Mouse (Mus musculus) hindbrain, embryonic 14.5 days (tissue): ENCODE data around the gene Lats2. TPM values are rescaled to one million over a fixed set of nuclear protein-coding genes. Genes with fewer than 3 reads are reported as not detected.

Source experiments
- ATAC-seq: fragments of 200-750 bp; cut with Nextera tagmentation; 2 replicates; pipeline ENCODE4 v1.8.0; 2017; ENCODE audit warnings: moderate number of reproducible peaks, mild to moderate bottlenecking, moderate TSS enrichment, moderate library complexity; ENCODE audit not compliant: low FRiP score
- DNase-seq: peaks from one replicate; pipeline ENCODE4 v3.0.0-alpha.2; 2015; ENCODE audit warnings: low spot score
- H3K27ac ChIP-seq: fragments of 300-500 bp; sonication (generic); 2 replicates; pipeline ENCODE4 v1.5.1; 2014; ENCODE audit warnings: mild to moderate bottlenecking, moderate library complexity
- H3K27me3 ChIP-seq: fragments of 300-500 bp; sonication (generic); 2 replicates; pipeline ENCODE4 v1.6.1; 2014; ENCODE audit warnings: mild to moderate bottlenecking, low read length, mixed read lengths; ENCODE audit not compliant: control insufficient read depth, insufficient read depth
- H3K36me3 ChIP-seq: fragments of 300-500 bp; sonication (generic); replicated peaks from 2 replicates; pipeline ENCODE4 v1.6.1; 2014; ENCODE audit not compliant: control insufficient read depth, insufficient read depth
- H3K4me1 ChIP-seq: fragments of 300-500 bp; sonication (generic); replicated peaks from 2 replicates; pipeline ENCODE4 v1.6.1; 2014; ENCODE audit warnings: antibody characterized with exemption, low read length, mixed read lengths; ENCODE audit not compliant: control insufficient read depth, insufficient read depth
- H3K4me2 ChIP-seq: fragments of 300-500 bp; sonication (generic); replicated peaks from 2 replicates; pipeline ENCODE4 v1.6.1; 2014; ENCODE audit warnings: mild to moderate bottlenecking, moderate library complexity
- H3K4me3 ChIP-seq: fragments of 300-500 bp; sonication (generic); replicated peaks from 2 replicates; pipeline ENCODE4 v1.5.1; 2014; ENCODE audit warnings: mild to moderate bottlenecking, low read length
- H3K9ac ChIP-seq: fragments of 300-500 bp; sonication (generic); 2 replicates; pipeline ENCODE4 v1.6.1; 2014
- H3K9me3 ChIP-seq: fragments of 300-500 bp; sonication (generic); 2 replicates; pipeline ENCODE4 v1.6.1; 2016; ENCODE audit warnings: low read length; ENCODE audit not compliant: control insufficient read depth
- WGBS: fragments of 180-500 bp; shearing (Covaris S2); extraction: QIAGEN DNeasy Blood & Tissue Kit; methylation state at CpG from one replicate; pipeline ENCODE4 v1.1.7; 2014; 5-methylcytosine and 5-hydroxymethylcytosine counted together
- polyA plus RNA-seq: library from polyadenylated mRNA; unstranded; fragments of >200 nt; fragmentation: Nextera tagmentation; extraction: Ambion mirVana; gene quantifications from 2 replicates; pipeline ENCODE4 v1.2.1, GENCODE M21; 2014

The Lats2 gene
- polyA plus RNA-seq, 1 experiment from 2014 or later, result 7.9 TPM

DNA sequence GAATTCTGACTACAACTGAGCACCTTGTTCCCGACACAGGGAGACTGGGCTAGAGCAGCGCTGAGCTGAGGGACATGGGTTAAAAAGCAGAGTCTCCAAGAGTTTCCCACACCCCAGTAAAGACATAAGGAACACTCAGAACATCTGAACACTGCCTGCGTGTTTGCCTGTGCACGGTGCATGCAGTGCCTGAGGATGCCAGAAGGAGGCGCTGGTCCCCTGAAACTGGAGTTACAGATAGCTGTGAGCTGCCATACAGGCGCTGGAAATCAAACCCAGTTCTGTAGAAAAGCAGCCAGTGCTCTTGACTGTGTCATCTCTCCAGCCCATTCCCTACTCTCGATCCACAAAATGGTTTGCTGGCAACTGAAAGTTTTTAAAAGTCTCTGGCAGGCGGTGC is 32.0 kb downstream of the Lats2 start:
- 80% methylated on average over 8 of the region's 8 CpGs for WGBS
- Histone ChIP-seq H3K4me3 (no peak overlapping the region), H3K4me2 (no peak overlapping the region), H3K27me3 (no peaks in the 10 kb centered on the region), H3K27ac (no peak overlapping the region), H3K36me3 (no peaks in the 10 kb centered on the region), H3K4me1 (peaks cover 14% of the 10 kb centered on the region), H3K9ac (no peak overlapping the region), H3K9me3 (no peaks in the 10 kb centered on the region)
- DNase-seq (no peak), ATAC-seq (no peak)

GRCm38 (mm10) chr14:57724473-57724872 is 33.7 kb downstream of the Lats2 start:
- DNase-seq (no peak), ATAC-seq (no peak)
- H3K27ac ChIP-seq, result no peak overlapping the region
- H3K9me3 ChIP-seq, result no peaks in the 10 kb centered on the region
- 0 out of 2 replicates have a peak, but pooled peaks cover under 1% of the 10 kb centered on the region for H3K4me1 ChIP-seq
- H3K36me3 ChIP-seq, result no peaks in the 10 kb centered on the region
- H3K9ac ChIP-seq, result no peak overlapping the region
- 79% methylated on average over 4 of the region's 4 CpGs for WGBS
- H3K4me2 ChIP-seq, result no peak overlapping the region
- H3K27me3 ChIP-seq, result no peaks in the 10 kb centered on the region
- no peak overlapping the region for H3K4me3 ChIP-seq

GRCm38 (mm10) chr14:57718245-57718644 is 39.9 kb downstream of the Lats2 start:
- no peak overlapping the region for H3K9ac ChIP-seq
- DNase-seq, result no peak
- 0 out of 2 replicates have a peak, but pooled peaks cover 3% of the 10 kb centered on the region for H3K4me1 ChIP-seq
- no peak overlapping the region for H3K27ac ChIP-seq
- H3K4me3 ChIP-seq, result no peak overlapping the region
- no peaks in the 10 kb centered on the region for H3K36me3 ChIP-seq
- H3K27me3 ChIP-seq, result no peaks in the 10 kb centered on the region
- WGBS, result 91% methylated on average over 4 of the region's 4 CpGs
- H3K4me2 ChIP-seq, result no peak overlapping the region
- no peaks in the 10 kb centered on the region for H3K9me3 ChIP-seq
- no peak for ATAC-seq

DNA sequence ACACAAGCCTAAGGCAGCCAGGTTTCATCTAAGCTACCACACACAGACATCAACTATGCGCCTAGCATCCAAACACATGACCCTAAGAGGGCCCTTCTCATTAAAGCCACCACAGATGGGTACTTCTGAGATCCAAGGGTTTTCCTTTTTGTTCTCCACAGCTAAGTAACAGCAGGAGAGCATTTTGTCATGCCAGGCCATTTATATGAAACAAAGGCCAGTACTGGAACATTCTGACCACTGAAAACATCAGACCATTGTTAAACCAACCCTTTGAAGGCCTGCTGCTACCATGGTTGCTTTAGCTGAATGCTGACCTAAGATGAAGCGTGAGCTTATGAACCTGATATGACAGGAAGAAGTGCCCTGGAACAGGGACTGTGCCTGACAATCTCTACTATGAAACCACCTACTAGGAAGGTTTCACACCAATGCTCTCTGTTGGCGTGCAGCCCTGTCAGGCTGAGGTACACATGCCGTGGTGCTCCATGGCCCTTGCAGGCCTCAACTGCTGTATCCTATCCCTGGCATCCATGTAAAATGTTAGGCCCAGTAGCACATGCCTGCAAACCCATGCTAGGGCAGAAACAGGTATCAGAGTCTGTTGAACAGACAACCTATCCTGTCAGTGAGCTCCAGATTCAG is 41.5 kb downstream of the Lats2 start:
- DNase-seq (no peak), ATAC-seq (no peak)
- Histone ChIP-seq H3K27ac (no peak overlapping the region), H3K4me3 (no peak overlapping the region), H3K4me1 (0 out of 2 replicates have a peak, but pooled peaks cover 3% of the 10 kb centered on the region), H3K4me2 (no peak overlapping the region), H3K27me3 (no peaks in the 10 kb centered on the region), H3K36me3 (no peaks in the 10 kb centered on the region), H3K9me3 (no peaks in the 10 kb centered on the region), H3K9ac (no peak overlapping the region)
- WGBS, result 47% methylated on average over 4 of the region's 4 CpGs

DNA sequence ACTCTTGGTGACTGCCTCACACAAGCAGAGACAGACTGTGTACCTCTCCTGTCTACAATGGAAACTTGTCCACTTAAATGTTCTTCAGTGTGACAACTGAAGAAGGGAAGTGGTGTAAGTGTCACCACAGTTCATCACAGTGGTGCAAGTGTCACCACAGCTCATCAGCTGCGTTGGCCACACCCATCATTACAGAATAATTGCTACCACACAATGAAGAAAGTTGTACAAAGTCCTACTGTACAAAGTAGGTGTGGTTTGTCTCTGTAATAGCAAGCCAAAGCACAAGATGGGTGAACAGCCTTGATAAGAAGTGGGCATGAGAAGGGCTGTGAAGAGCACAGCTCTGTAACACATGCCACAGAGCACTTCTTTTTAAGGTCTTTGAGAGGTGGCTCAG is 45.3 kb downstream of the Lats2 start:
- 95% methylated on average over 1 of the region's 1 CpGs for whole genome bisulfite sequencing
- no peak overlapping the region for H3K4me2 ChIP-seq
- no peak overlapping the region for H3K4me3 ChIP-seq
- DNase-seq, result no peak
- no peaks in the 10 kb centered on the region for H3K27me3 ChIP-seq
- H3K9ac ChIP-seq, result no peak overlapping the region
- no peak overlapping the region for H3K27ac ChIP-seq
- no peak for ATAC-seq
- peaks cover 18% of the 10 kb centered on the region for H3K4me1 ChIP-seq
- H3K36me3 ChIP-seq, result no peaks in the 10 kb centered on the region
- no peaks in the 10 kb centered on the region for H3K9me3 ChIP-seq

DNA sequence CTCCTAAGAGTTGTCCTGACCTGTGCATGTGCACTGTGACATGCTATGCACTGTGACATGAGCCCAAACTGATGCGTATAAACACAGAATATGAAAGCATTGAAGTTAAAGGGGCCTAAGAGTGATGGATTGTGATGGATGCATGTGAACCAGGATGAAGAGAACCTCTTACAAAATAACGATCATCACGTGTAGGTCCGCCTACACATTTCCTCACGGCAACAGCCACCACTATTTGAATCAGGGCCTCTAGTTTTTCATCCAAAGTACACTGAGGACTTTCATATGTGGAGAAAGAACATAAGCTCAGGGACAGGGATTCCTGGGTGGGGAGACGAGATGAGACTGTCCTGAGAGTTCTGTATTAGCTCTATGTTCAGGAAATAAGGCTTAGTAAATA is 47.1 kb downstream of the Lats2 start:
- 91% methylated on average over 6 of the region's 6 CpGs for WGBS
- no peak overlapping the region for H3K27ac ChIP-seq
- no peaks in the 10 kb centered on the region for H3K36me3 ChIP-seq
- no peak overlapping the region for H3K4me3 ChIP-seq
- no peak for DNase-seq
- no peaks in the 10 kb centered on the region for H3K27me3 ChIP-seq
- no peak overlapping the region for H3K9ac ChIP-seq
- H3K9me3 ChIP-seq, result no peaks in the 10 kb centered on the region
- no peak for ATAC-seq
- H3K4me2 ChIP-seq, result no peak overlapping the region
- peaks cover 23% of the 10 kb centered on the region for H3K4me1 ChIP-seq

DNA sequence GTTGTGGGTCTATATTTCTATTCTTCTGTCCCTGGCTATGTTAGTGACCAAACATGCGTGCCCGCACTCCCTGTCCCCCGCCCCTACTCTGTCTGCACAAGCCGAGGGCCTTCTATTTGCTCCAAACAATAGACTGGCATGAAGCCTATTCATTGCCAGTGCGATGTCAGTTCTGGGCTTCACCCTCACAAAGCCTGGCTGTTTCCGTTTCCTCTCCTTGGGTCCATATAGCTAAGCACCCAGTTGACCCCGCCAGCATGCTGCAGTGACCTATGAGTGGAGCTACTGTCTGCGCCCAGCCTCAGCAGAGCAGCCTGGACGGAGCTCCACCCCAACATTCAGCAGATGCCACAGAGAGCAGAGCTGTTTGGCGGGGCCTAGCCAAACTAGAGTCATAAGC is 49.0 kb downstream of the Lats2 start:
- no peaks in the 10 kb centered on the region for H3K9me3 ChIP-seq
- peaks cover 23% of the 10 kb centered on the region for H3K4me1 ChIP-seq
- DNase-seq, result no peak
- H3K4me3 ChIP-seq, result no peak overlapping the region
- H3K27me3 ChIP-seq, result no peaks in the 10 kb centered on the region
- no peak overlapping the region for H3K27ac ChIP-seq
- no peaks in the 10 kb centered on the region for H3K36me3 ChIP-seq
- ATAC-seq, result peak; percentile 51; the same call in 1 of the 2 replicates
- 12% methylated on average over 10 of the region's 10 CpGs for WGBS
- H3K9ac ChIP-seq, result no peak overlapping the region
- no peak overlapping the region for H3K4me2 ChIP-seq

- Histone ChIP-seq H3K4me2 (no peak overlapping the region), H3K4me3 (no peak overlapping the region), H3K36me3 (no peaks in the 10 kb centered on the region), H3K9ac (no peak overlapping the region), H3K27ac (no peak overlapping the region), H3K9me3 (no peaks in the 10 kb centered on the region), H3K4me1 (peaks cover 23% of the 10 kb centered on the region), H3K27me3 (no peaks in the 10 kb centered on the region)
- 65% methylated on average over 7 of the region's 7 CpGs for WGBS
- ATAC-seq (no peak), DNase-seq (no peak)
These were observed 49.6 kb downstream of the Lats2 start for GRCm38 (mm10) chr14:57708580-57708979.

DNA sequence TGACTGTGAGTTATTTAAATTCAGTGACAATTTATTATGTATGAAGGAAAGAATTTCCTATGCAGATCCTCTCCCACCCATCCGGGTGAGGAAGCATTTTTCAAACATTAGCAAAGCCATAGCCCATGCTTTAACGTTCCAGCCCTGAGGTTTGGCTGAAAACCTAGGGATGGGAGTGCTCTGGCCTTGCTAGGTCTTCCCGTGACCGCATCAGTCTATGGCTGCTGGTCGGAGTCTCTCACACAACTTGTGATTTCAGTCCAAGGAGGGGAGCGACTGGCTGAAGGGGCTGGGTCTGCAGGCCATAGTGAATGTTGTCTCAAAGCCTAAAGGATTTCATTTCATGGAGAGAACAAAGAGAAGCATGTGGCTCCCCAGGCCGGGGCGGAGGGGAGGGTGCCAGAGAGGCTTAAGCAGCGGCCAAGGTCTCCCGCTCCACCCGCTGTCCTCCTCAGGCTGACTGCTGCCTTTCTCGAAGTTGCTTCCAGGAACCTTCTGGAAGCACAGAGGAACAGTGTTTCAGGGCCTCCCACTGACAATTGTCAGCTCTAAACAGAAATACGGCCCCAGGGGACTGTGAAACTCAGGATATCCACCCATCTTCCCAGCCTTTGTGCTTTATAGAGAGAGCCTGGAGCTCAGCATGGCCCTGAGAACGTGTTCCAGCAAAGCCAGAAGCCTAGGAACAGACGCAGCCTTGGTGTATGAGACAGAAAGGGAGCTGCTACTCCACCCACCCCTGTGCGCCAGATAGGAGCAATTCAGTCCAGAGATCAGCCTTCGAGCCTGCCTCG is 50.9 kb downstream of the Lats2 start:
- H3K36me3 ChIP-seq, result no peaks in the 10 kb centered on the region
- peak; percentile 31 for DNase-seq
- ATAC-seq, result peak; percentile 34; the same call in 1 of the 2 replicates
- no peaks in the 10 kb centered on the region for H3K27me3 ChIP-seq
- no peaks in the 10 kb centered on the region for H3K9me3 ChIP-seq
- peaks cover 23% of the 10 kb centered on the region for H3K4me1 ChIP-seq
- H3K9ac ChIP-seq, result peak overlapping the region; percentile 6; the same call in 1 of the 2 replicates
- 36% methylated on average over 18 of the region's 18 CpGs for WGBS
- peak overlapping the region; percentile 56 for H3K27ac ChIP-seq
- no peak overlapping the region for H3K4me2 ChIP-seq
- H3K4me3 ChIP-seq, result no peak overlapping the region
